Mouse (Mus musculus): ENCODE measurements around the gene Brd2.

GRCm38 (mm10) chr17:34140240-34140639 is 17.8 kb upstream of the Brd2 start:
- TF ChIP-seq CTCF (IDR thresholded peaks at IDR 0.05; ENCODE audit: extremely low read depth, insufficient read depth, low read length): no peak
- no peak for TF ChIP-seq POLR2A (IDR thresholded peaks at IDR 0.05; ENCODE audit: extremely low read depth, insufficient read depth, low read length)
